15 mouse cellular contexts compared by ENCODE assay signal in the genomic region with DNA sequence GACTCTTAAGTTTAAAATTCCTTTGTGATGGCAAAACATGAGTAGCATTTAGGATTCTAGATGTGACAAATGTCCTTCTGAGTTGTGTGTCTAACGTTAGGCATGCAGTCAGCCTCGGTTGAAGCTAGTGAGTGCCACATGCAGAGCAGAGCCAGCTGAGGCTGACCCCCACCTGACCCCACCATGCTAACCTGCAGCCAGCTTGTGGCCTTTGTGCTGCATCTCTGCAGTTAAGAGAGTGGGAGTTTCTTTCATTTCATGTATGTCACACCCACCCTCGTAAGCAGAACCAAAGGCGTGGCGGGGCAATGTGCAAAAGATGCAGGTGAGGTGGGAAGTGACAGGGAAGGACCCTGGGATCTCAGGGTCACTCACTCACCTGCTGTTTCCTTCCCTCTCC.
DNase-seq lines count a peak whose midpoint lies in the region; ATAC-seq lines count a peak whose summit lies in the region.
"Had no signal": no experiment of that assay in that cellular context is flagged by ENCODE, and none has a peak within 500 bp of the region (broad histone marks: within the 10 kb centered on the region; RNA-seq: fewer than 3 reads in every experiment).

No protein-coding gene starts in this region.

- no peak overlapping the region for H3K4me3 ChIP-seq in heart, embryonic 10.5 days
- H3K4me3 ChIP-seq in kidney, embryonic 14.5 days (ENCODE audit: low read length), result no peak overlapping the region
- H3K4me3 ChIP-seq in kidney, embryonic 15.5 days (replicated peaks), result no peak overlapping the region
- no peak overlapping the region for H3K4me3 ChIP-seq in brown adipose tissue, adult 24 weeks (ENCODE audit: insufficient read depth, low read depth, low read length)
- no peak overlapping the region for H3K4me3 ChIP-seq in liver, embryonic 15.5 days (replicated peaks)
- H3K4me3 ChIP-seq in hindbrain, embryonic 13.5 days, result no peak overlapping the region
- no peak overlapping the region for H3K4me3 ChIP-seq in hindbrain, embryonic 16.5 days (ENCODE audit: low read length)

- WGBS in heart, embryonic 10.5 days, result 55% methylated on average over 5 of the region's 5 CpGs
- WGBS in kidney, embryonic 14.5 days, result 55% methylated on average over 5 of the region's 5 CpGs
- 45% methylated on average over 5 of the region's 5 CpGs for WGBS in kidney, embryonic 15.5 days
- 68% methylated on average over 5 of the region's 5 CpGs for WGBS in liver, embryonic 15.5 days (ENCODE audit: insufficient replicate concordance)
- 38% methylated on average over 5 of the region's 5 CpGs for WGBS in hindbrain, embryonic 13.5 days
- 37% methylated on average over 5 of the region's 5 CpGs for WGBS in hindbrain, embryonic 16.5 days

- no peaks in the 10 kb centered on the region for H3K27me3 ChIP-seq in heart, embryonic 10.5 days (ENCODE audit: insufficient read depth, poor library complexity, severe bottlenecking)
- no peaks in the 10 kb centered on the region for H3K27me3 ChIP-seq in kidney, embryonic 14.5 days (ENCODE audit: control insufficient read depth, insufficient read depth, low read length)
- no peaks in the 10 kb centered on the region for H3K27me3 ChIP-seq in kidney, embryonic 15.5 days
- H3K27me3 ChIP-seq in liver, embryonic 15.5 days, result no peaks in the 10 kb centered on the region
- no peaks in the 10 kb centered on the region for H3K27me3 ChIP-seq in hindbrain, embryonic 13.5 days
- H3K27me3 ChIP-seq in hindbrain, embryonic 16.5 days (replicated peaks; ENCODE audit: control insufficient read depth, insufficient read depth, low read length), result no peaks in the 10 kb centered on the region

- peaks cover 42% of the 10 kb centered on the region for H3K4me1 ChIP-seq in heart, embryonic 10.5 days
- peaks cover 3% of the 10 kb centered on the region; the same call in 1 of the 2 replicates for H3K4me1 ChIP-seq in kidney, embryonic 14.5 days (ENCODE audit: control insufficient read depth, insufficient read depth, low read length)
- H3K4me1 ChIP-seq in kidney, embryonic 15.5 days, result peaks cover 32% of the 10 kb centered on the region
- peaks cover 19% of the 10 kb centered on the region for H3K4me1 ChIP-seq in brown adipose tissue, adult 24 weeks (ENCODE audit: control insufficient read depth, insufficient read depth, insufficient read length, low read length)
- peaks cover 60% of the 10 kb centered on the region for H3K4me1 ChIP-seq in liver, embryonic 15.5 days (replicated peaks)
- H3K4me1 ChIP-seq in hindbrain, embryonic 13.5 days (replicated peaks), result peaks cover 19% of the 10 kb centered on the region
- peaks cover 4% of the 10 kb centered on the region; the same call in 1 of the 2 replicates for H3K4me1 ChIP-seq in hindbrain, embryonic 16.5 days (ENCODE audit: control insufficient read depth, insufficient read depth, low read depth, low read length)

- DNase-seq in heart, embryonic 10.5 days (ENCODE audit: low spot score), result no peak
- no peak for DNase-seq in heart, adult 18-20 months
- DNase-seq: B cell, adult 2 months; cerebellum, postnatal 25 days; kidney, postnatal 14 days; midbrain, embryonic 14.5 days; thymus, postnatal 36 days had no signal

- H3K27ac ChIP-seq in heart, embryonic 10.5 days, result peak overlapping the region; percentile 72; the same call in 1 of the 2 replicates
- no peak overlapping the region for H3K27ac ChIP-seq in kidney, embryonic 14.5 days (ENCODE audit: low read depth, low read length)
- H3K27ac ChIP-seq in kidney, embryonic 15.5 days, result no peak overlapping the region
- 0 out of 2 replicates have a peak overlapping the region, but pooled peaks have one; percentile 1 for H3K27ac ChIP-seq in brown adipose tissue, adult 24 weeks (replicated peaks; ENCODE audit: low read depth, low read length)
- peak overlapping the region; percentile 42; the same call in 1 of the 2 replicates for H3K27ac ChIP-seq in liver, embryonic 15.5 days (replicated peaks)
- no peak overlapping the region for H3K27ac ChIP-seq in hindbrain, embryonic 13.5 days
- H3K27ac ChIP-seq in hindbrain, embryonic 16.5 days (ENCODE audit: low read depth, low read length), result no peak overlapping the region
- H3K27ac ChIP-seq: macrophage had no signal

- peaks cover 44% of the 10 kb centered on the region for H3K36me3 ChIP-seq in heart, embryonic 10.5 days
- H3K36me3 ChIP-seq in kidney, embryonic 14.5 days (ENCODE audit: control insufficient read depth, insufficient read depth, low read length), result peaks cover 22% of the 10 kb centered on the region; the same call in 1 of the 2 replicates
- H3K36me3 ChIP-seq in kidney, embryonic 15.5 days, result peaks cover 46% of the 10 kb centered on the region
- H3K36me3 ChIP-seq in liver, embryonic 15.5 days (replicated peaks), result peaks cover 85% of the 10 kb centered on the region
- H3K36me3 ChIP-seq in hindbrain, embryonic 13.5 days, result peaks cover 53% of the 10 kb centered on the region
- peaks cover 16% of the 10 kb centered on the region for H3K36me3 ChIP-seq in hindbrain, embryonic 16.5 days (ENCODE audit: control insufficient read depth, insufficient read depth, low read length)

- no peak overlapping the region for H3K4me2 ChIP-seq in kidney, embryonic 14.5 days (replicated peaks; ENCODE audit: low read depth, low read length)
- no peak overlapping the region for H3K4me2 ChIP-seq in kidney, embryonic 15.5 days
- no peak overlapping the region for H3K4me2 ChIP-seq in liver, embryonic 15.5 days
- no peak overlapping the region for H3K4me2 ChIP-seq in hindbrain, embryonic 13.5 days
- no peak overlapping the region for H3K4me2 ChIP-seq in hindbrain, embryonic 16.5 days (ENCODE audit: low read length)

- no peaks in the 10 kb centered on the region for H3K9me3 ChIP-seq in heart, embryonic 10.5 days
- H3K9me3 ChIP-seq in kidney, embryonic 14.5 days (ENCODE audit: control insufficient read depth, low read length), result no peaks in the 10 kb centered on the region
- no peaks in the 10 kb centered on the region for H3K9me3 ChIP-seq in kidney, embryonic 15.5 days (replicated peaks)
- no peaks in the 10 kb centered on the region for H3K9me3 ChIP-seq in liver, embryonic 15.5 days (replicated peaks)
- H3K9me3 ChIP-seq in hindbrain, embryonic 13.5 days, result no peaks in the 10 kb centered on the region
- H3K9me3 ChIP-seq in hindbrain, embryonic 16.5 days (ENCODE audit: control insufficient read depth, low read length), result no peaks in the 10 kb centered on the region

- ATAC-seq in kidney, embryonic 14.5 days (ENCODE audit: low FRiP score, low TSS enrichment), result 0 out of 2 replicates have a peak, but pooled peaks have one; percentile 45
- ATAC-seq in kidney, embryonic 15.5 days (replicated peaks; ENCODE audit: low FRiP score), result no peak
- ATAC-seq in liver, embryonic 15.5 days (ENCODE audit: insufficient read depth), result no peak
- ATAC-seq in hindbrain, embryonic 13.5 days (ENCODE audit: low FRiP score), result no peak
- ATAC-seq in hindbrain, embryonic 16.5 days, result no peak
- ATAC-seq: inflammation-experienced regulatory T-cells, adult 6 months had no signal

- no peak overlapping the region for H3K9ac ChIP-seq in kidney, embryonic 14.5 days (ENCODE audit: low read depth, low read length)
- H3K9ac ChIP-seq in kidney, embryonic 15.5 days, result no peak overlapping the region
- no peak overlapping the region for H3K9ac ChIP-seq in liver, embryonic 15.5 days
- no peak overlapping the region for H3K9ac ChIP-seq in hindbrain, embryonic 13.5 days
- no peak overlapping the region for H3K9ac ChIP-seq in hindbrain, embryonic 16.5 days (ENCODE audit: low read depth, low read length)

Comparison
In these comparisons a context has a peak if more than half of its experiments do, and no peak if none do; other contexts are left out.
1. H3K27ac ChIP-seq: peak in heart, embryonic 10.5 days (single experiment), brown adipose tissue, adult 24 weeks (single experiment) and liver, embryonic 15.5 days (single experiment); none in kidney, embryonic 14.5 days (single experiment), kidney, embryonic 15.5 days (single experiment), hindbrain, embryonic 13.5 days (single experiment) and hindbrain, embryonic 16.5 days (single experiment).